Mouse (Mus musculus): ENCODE measurements around the gene Gm9049. TPM values are rescaled to one million over a fixed set of nuclear protein-coding genes. Genes with fewer than 3 reads are reported as not detected.
"Not testable (repeated sequence)": the region's sequence is repeated elsewhere in the genome, so short reads cannot be mapped to it uniquely, and the experiment has no call there.

Gene Gm9049
- 0.10 TPM in 1 of 2 replicates, not detected in the other for polyA plus RNA-seq (2015; fragmentation: Nextera tagmentation; extraction: Ambion mirVana)

DNA sequence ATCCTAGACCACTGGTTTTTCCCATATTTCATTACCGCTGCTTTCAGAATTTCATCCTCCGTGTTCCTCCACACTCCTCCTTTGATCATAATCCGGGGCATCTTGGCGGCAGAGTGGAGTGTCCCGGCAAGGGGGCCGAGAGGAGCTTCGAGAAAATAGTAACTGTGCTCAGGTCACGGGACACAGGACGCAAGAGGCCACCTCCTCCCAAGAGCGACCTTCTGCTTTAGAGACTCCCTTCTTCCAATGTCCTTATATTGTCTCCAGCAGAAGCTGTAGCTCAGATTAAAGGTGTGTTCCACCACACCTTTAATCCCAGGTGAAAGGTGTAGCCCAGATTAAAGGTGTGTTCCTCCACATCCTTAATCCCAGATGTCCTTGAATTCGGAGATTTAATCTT is at the start of gene Gm9049:
Gene Gm9049, minus strand, starts transcription at position 101 of the 400 bp plus-strand sequence.
- not testable (repeated sequence) for ATAC-seq; H3K27ac ChIP-seq (ENCODE audit: low read depth, low read length); H3K9me3 ChIP-seq (ENCODE audit: control insufficient read depth, low read length); H3K36me3 ChIP-seq (ENCODE audit: control insufficient read depth, insufficient read depth, low read length); H3K9ac ChIP-seq (ENCODE audit: low read depth, low read length); H3K4me2 ChIP-seq (ENCODE audit: low read length); H3K27me3 ChIP-seq (replicated peaks; ENCODE audit: control insufficient read depth, insufficient read depth, low read length); H3K4me3 ChIP-seq (ENCODE audit: low read length); H3K4me1 ChIP-seq (ENCODE audit: control insufficient read depth, insufficient read depth, low read depth, low read length)
- no CpG with 5 or more reads among the region's 11 CpGs for WGBS

DNA sequence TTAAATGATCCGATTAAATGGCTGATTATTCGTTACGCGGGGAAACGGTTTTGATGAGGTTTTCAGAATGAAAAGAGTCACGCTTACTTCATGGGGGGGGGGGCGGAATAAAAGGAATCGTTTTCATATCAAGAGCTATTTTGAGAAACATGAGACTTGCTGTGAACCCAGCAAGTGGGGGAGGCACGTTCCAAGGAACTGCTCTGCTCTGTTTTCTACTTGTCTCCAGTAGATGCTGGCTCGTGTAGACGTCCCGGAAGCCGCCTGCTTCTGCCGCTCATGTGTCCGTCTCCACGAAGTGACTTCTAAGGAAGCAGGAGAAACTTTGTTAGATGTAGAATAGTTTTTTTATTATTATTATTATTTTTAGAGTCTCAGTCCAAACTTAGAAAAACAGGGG is 46.0 kb upstream of the Gm9049 start:
- H3K27me3 ChIP-seq (replicated peaks; ENCODE audit: control insufficient read depth, insufficient read depth, low read length): no peaks in the 10 kb centered on the region
- 70% methylated on average over 16 of the region's 16 CpGs for WGBS
- ATAC-seq: no peak
- H3K4me1 ChIP-seq (ENCODE audit: control insufficient read depth, insufficient read depth, low read depth, low read length): no peaks in the 10 kb centered on the region
- H3K27ac ChIP-seq (ENCODE audit: low read depth, low read length): no peak overlapping the region
- H3K36me3 ChIP-seq (ENCODE audit: control insufficient read depth, insufficient read depth, low read length): no peaks in the 10 kb centered on the region
- no peaks in the 10 kb centered on the region for H3K9me3 ChIP-seq (ENCODE audit: control insufficient read depth, low read length)
- no peak overlapping the region for H3K4me3 ChIP-seq (ENCODE audit: low read length)
- no peak overlapping the region for H3K4me2 ChIP-seq (ENCODE audit: low read length)
- no peak overlapping the region for H3K9ac ChIP-seq (ENCODE audit: low read depth, low read length)

DNA sequence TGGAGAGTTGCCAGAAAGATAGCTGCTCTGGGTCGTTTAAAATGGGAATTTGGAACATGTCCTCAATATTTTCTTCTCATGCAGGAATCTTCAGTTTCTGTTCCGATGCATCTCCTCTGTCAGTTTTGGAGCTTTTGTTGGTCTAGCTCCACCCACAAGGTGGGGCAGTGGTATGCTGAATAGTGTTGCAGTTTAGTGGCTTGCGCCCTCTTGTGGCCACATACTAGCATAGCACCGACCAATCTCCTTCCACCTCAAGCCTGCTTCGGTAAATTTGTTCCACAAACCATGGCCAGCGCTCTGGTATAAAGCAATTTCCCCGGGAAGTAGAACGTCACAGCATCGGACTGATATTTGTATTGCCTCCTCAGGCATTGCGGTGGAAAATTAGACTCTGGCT is 16.5 kb upstream of the Gm9049 start:
- H3K27ac ChIP-seq (ENCODE audit: low read depth, low read length): no peak overlapping the region
- 4% methylated on average over 10 of the region's 10 CpGs for WGBS
- no peaks in the 10 kb centered on the region for H3K9me3 ChIP-seq (ENCODE audit: control insufficient read depth, low read length)
- H3K27me3 ChIP-seq (replicated peaks; ENCODE audit: control insufficient read depth, insufficient read depth, low read length): no peaks in the 10 kb centered on the region
- peak; percentile 95 for ATAC-seq
- H3K9ac ChIP-seq (ENCODE audit: low read depth, low read length): no peak overlapping the region; the same call in none of the 2 replicates
- H3K4me3 ChIP-seq (ENCODE audit: low read length): 0 out of 2 replicates have a peak overlapping the region, but pooled peaks have one; percentile 4
- H3K4me2 ChIP-seq (ENCODE audit: low read length): peak overlapping the region; percentile 45
- H3K36me3 ChIP-seq (ENCODE audit: control insufficient read depth, insufficient read depth, low read length): no peaks in the 10 kb centered on the region
- no peaks in the 10 kb centered on the region for H3K4me1 ChIP-seq (ENCODE audit: control insufficient read depth, insufficient read depth, low read depth, low read length)

DNA sequence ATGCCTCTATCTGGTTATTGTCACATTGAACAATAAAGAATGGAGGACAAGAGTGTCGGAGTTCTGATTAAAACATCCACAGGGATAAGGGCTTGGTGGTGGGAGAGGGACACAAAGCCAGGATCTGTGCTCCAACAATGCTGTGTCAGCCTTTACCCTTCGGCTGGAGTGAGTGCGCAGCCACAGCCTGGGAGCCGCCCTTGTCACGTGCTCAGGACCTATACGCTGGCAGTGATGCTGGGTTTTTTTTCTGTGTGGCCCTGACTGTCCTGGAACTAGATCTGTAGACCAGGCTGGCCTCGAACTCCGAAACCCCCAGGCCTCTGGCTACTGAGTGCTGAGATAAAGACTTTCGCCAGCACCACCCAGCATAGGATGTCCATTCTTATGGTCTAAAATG is 15.6 kb upstream of the Gm9049 start:
- H3K27me3 ChIP-seq (replicated peaks; ENCODE audit: control insufficient read depth, insufficient read depth, low read length): no peaks in the 10 kb centered on the region
- H3K4me2 ChIP-seq (ENCODE audit: low read length): no peak overlapping the region
- H3K9ac ChIP-seq (ENCODE audit: low read depth, low read length): no peak overlapping the region
- WGBS: 89% methylated on average over 9 of the region's 9 CpGs
- no peaks in the 10 kb centered on the region for H3K36me3 ChIP-seq (ENCODE audit: control insufficient read depth, insufficient read depth, low read length)
- no peaks in the 10 kb centered on the region for H3K4me1 ChIP-seq (ENCODE audit: control insufficient read depth, insufficient read depth, low read depth, low read length)
- ATAC-seq: no peak
- no peak overlapping the region for H3K4me3 ChIP-seq (ENCODE audit: low read length)
- no peak overlapping the region for H3K27ac ChIP-seq (ENCODE audit: low read depth, low read length)
- H3K9me3 ChIP-seq (ENCODE audit: control insufficient read depth, low read length): no peaks in the 10 kb centered on the region

DNA sequence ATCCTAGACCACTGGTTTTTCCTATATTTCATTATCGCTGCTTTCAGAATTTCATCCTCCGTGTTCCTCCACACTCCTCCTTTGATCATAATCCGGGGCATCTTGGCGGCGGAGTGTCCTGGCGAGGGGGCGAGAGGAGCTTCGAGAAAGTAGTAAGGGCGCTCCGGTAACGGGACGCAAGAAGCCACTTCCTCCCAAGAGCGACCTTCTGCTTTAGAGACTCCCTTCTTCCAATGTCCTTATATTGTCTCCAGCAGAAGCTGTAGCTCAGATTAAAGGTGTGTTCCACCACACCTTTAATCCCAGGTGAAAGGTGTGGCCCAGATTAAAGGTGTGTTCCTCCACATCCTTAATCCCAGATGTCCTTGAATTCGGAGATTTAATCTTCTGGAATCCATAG is 5.3 kb downstream of the Gm9049 start, which contains the start of gene Gm9048:
Gene Gm9048, minus strand, starts transcription at position 101 of the 400 bp plus-strand sequence.
- H3K4me2 ChIP-seq (ENCODE audit: low read length); H3K4me3 ChIP-seq (ENCODE audit: low read length); H3K9ac ChIP-seq (ENCODE audit: low read depth, low read length); H3K27ac ChIP-seq (ENCODE audit: low read depth, low read length); H3K36me3 ChIP-seq (ENCODE audit: control insufficient read depth, insufficient read depth, low read length); ATAC-seq; H3K9me3 ChIP-seq (ENCODE audit: control insufficient read depth, low read length); H3K4me1 ChIP-seq (ENCODE audit: control insufficient read depth, insufficient read depth, low read depth, low read length); H3K27me3 ChIP-seq (replicated peaks; ENCODE audit: control insufficient read depth, insufficient read depth, low read length): not testable (repeated sequence)
- 100% methylated on average over 1 of the region's 14 CpGs for WGBS

DNA sequence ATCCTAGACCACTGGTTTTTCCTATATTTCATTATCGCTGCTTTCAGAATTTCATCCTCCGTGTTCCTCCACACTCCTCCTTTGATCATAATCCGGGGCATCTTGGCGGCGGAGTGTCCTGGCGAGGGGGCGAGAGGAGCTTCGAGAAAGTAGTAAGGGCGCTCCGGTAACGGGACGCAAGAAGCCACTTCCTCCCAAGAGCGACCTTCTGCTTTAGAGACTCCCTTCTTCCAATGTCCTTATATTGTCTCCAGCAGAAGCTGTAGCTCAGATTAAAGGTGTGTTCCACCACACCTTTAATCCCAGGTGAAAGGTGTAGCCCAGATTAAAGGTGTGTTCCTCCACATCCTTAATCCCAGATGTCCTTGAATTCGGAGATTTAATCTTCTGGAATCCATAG is 10.8 kb downstream of the Gm9049 start, which contains the start of gene Gm9046:
Gene Gm9046, minus strand, starts transcription at position 101 of the 400 bp plus-strand sequence.
- H3K27ac ChIP-seq (ENCODE audit: low read depth, low read length); H3K4me2 ChIP-seq (ENCODE audit: low read length); H3K27me3 ChIP-seq (replicated peaks; ENCODE audit: control insufficient read depth, insufficient read depth, low read length); H3K4me1 ChIP-seq (ENCODE audit: control insufficient read depth, insufficient read depth, low read depth, low read length); H3K36me3 ChIP-seq (ENCODE audit: control insufficient read depth, insufficient read depth, low read length); ATAC-seq; H3K9ac ChIP-seq (ENCODE audit: low read depth, low read length); H3K9me3 ChIP-seq (ENCODE audit: control insufficient read depth, low read length); H3K4me3 ChIP-seq (ENCODE audit: low read length): not testable (repeated sequence)
- WGBS: no CpG with 5 or more reads among the region's 14 CpGs

DNA sequence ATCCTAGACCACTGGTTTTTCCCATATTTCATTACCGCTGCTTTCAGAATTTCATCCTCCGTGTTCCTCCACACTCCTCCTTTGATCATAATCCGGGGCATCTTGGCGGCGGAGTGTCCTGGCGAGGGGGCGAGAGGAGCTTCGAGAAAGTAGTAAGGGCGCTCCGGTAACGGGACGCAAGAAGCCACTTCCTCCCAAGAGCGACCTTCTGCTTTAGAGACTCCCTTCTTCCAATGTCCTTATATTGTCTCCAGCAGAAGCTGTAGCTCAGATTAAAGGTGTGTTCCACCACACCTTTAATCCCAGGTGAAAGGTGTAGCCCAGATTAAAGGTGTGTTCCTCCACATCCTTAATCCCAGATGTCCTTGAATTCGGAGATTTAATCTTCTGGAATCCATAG is 16.2 kb downstream of the Gm9049 start, which contains the start of gene Gm9045:
Gene Gm9045, minus strand, starts transcription at position 101 of the 400 bp plus-strand sequence.
- not testable (repeated sequence) for H3K36me3 ChIP-seq (ENCODE audit: control insufficient read depth, insufficient read depth, low read length); H3K9ac ChIP-seq (ENCODE audit: low read depth, low read length); H3K9me3 ChIP-seq (ENCODE audit: control insufficient read depth, low read length); H3K27ac ChIP-seq (ENCODE audit: low read depth, low read length); H3K27me3 ChIP-seq (replicated peaks; ENCODE audit: control insufficient read depth, insufficient read depth, low read length); H3K4me3 ChIP-seq (ENCODE audit: low read length); ATAC-seq; H3K4me2 ChIP-seq (ENCODE audit: low read length); H3K4me1 ChIP-seq (ENCODE audit: control insufficient read depth, insufficient read depth, low read depth, low read length)
- WGBS: no CpG with 5 or more reads among the region's 14 CpGs

DNA sequence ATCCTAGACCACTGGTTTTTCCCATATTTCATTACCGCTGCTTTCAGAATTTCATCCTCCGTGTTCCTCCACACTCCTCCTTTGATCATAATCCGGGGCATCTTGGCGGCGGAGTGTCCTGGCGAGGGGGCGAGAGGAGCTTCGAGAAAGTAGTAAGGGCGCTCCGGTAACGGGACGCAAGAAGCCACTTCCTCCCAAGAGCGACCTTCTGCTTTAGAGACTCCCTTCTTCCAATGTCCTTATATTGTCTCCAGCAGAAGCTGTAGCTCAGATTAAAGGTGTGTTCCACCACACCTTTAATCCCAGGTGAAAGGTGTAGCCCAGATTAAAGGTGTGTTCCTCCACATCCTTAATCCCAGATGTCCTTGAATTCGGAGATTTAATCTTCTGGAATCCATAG is 21.6 kb downstream of the Gm9049 start, which contains the start of gene Gm9044:
Gene Gm9044, minus strand, starts transcription at position 101 of the 400 bp plus-strand sequence.
- H3K27me3 ChIP-seq (replicated peaks; ENCODE audit: control insufficient read depth, insufficient read depth, low read length); H3K27ac ChIP-seq (ENCODE audit: low read depth, low read length); H3K9ac ChIP-seq (ENCODE audit: low read depth, low read length); H3K4me1 ChIP-seq (ENCODE audit: control insufficient read depth, insufficient read depth, low read depth, low read length); ATAC-seq; H3K4me2 ChIP-seq (ENCODE audit: low read length); H3K9me3 ChIP-seq (ENCODE audit: control insufficient read depth, low read length); H3K36me3 ChIP-seq (ENCODE audit: control insufficient read depth, insufficient read depth, low read length); H3K4me3 ChIP-seq (ENCODE audit: low read length): not testable (repeated sequence)
- no CpG with 5 or more reads among the region's 14 CpGs for WGBS

DNA sequence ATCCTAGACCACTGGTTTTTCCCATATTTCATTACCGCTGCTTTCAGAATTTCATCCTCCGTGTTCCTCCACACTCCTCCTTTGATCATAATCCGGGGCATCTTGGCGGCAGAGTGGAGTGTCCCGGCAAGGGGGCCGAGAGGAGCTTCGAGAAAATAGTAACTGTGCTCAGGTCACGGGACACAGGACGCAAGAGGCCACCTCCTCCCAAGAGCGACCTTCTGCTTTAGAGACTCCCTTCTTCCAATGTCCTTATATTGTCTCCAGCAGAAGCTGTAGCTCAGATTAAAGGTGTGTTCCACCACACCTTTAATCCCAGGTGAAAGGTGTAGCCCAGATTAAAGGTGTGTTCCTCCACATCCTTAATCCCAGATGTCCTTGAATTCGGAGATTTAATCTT is 27.0 kb downstream of the Gm9049 start, which contains the start of gene Gm9040:
Gene Gm9040, minus strand, starts transcription at position 101 of the 400 bp plus-strand sequence.
- H3K27ac ChIP-seq (ENCODE audit: low read depth, low read length); H3K9ac ChIP-seq (ENCODE audit: low read depth, low read length); H3K27me3 ChIP-seq (replicated peaks; ENCODE audit: control insufficient read depth, insufficient read depth, low read length); H3K36me3 ChIP-seq (ENCODE audit: control insufficient read depth, insufficient read depth, low read length); H3K9me3 ChIP-seq (ENCODE audit: control insufficient read depth, low read length); ATAC-seq; H3K4me1 ChIP-seq (ENCODE audit: control insufficient read depth, insufficient read depth, low read depth, low read length); H3K4me2 ChIP-seq (ENCODE audit: low read length); H3K4me3 ChIP-seq (ENCODE audit: low read length): not testable (repeated sequence)
- WGBS: no CpG with 5 or more reads among the region's 11 CpGs
